Mouse (Mus musculus): ENCODE measurements at regions not wholly inside any gene's neighbourhood (a gene's known extent, or its start where the extent isn't known, plus 50 kb on each side); places are given as distances from the start of the nearest gene placed in this dataset.

DNA sequence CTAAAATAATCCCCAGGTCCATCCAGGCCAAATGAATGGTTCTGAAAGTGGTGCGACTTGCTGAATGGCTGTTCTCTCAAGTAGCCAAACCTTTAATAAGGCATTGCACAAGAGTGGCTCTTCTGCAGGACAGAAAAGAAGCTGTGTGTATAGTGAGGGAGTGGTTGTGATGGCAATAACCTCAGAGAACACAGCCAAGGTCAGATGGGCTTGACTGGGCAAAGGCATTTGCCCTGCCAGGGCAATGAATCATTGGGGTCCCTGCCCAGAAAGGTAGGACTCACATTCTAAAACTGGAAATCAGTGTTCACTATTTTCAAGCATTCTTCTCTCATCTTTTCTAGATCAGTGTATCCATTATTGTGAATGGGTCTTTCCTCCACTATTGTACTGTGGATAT lies 295.4 kb upstream of the Usp25 start:
- DNase-seq (ENCODE audit: low read depth): no peak

DNA sequence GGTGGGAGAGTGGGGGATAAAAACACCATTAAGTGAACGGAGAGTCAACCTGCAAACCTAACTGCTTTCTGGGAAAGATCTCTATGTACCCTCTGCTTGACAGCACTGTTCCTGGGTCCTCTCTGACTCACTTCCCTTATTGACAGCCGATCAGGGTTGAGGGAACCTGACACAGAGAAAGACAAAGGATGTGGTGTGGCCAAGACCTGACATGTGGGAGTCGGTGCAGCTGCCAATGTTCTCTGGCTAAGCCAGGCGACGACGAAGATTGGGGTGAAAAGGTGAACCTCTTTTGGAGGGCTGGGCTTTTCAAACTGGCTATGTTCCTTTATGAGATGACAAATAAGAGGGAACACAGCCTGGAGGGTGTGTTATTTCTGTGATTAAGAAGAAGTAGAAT lies 318.6 kb upstream of the Usp25 start:
- peak; percentile 71 for DNase-seq (ENCODE audit: low read depth)

DNA sequence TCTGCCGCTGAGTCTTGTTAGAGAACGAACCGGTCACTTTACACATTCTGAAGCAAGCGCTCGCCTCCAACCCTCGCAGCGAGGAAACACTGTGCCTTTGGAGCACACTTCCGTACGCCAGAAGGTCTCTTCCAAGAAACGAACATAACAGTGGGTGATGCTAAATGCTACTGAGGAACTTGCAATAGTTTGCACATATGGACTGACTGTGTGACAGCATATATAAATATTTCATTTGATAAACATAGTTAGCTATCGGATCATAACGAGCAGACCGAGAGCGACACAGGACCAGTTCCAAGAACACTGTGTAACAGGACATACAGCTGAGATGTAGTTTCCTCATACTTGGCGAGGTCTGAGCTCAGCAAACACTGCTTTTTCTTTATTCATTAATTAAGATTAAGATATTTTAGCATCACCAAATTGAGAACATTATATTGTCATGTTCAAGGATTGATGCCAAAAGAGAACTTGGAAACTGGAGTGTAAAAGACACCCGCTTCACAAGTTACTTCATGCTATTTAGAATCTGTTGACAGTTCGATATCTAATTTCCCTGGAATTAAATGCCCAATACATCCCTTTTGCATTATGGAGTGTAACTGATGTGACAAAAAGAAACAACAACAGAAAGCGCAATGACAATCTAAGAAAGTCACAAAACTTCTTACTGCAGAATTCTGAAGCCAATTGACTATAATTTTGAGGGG lies 314.3 kb upstream of the Nrip1 start:
- DNase-seq (ENCODE audit: low read depth): no peak

DNA sequence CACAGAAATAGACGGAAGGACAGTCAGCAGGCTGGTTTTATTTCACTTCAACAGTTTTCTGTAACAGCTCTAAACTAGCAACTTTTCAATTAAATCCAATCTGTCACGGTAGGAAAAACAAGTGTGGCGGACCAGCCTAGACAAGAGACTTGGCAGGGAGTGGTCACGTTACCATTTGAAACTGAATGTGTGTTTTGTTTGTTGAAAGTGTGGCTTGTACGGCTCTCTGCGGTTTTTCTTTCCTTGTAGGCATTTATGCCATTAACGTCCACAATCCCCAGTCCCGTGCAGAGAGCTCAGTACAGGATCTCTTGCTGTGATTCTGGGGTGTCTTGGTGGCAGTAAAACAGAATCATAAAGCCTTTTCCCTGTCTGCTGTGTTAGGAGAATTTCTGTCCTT lies 311.9 kb upstream of the Nrip1 start:
- DNase-seq (ENCODE audit: low read depth): no peak

DNA sequence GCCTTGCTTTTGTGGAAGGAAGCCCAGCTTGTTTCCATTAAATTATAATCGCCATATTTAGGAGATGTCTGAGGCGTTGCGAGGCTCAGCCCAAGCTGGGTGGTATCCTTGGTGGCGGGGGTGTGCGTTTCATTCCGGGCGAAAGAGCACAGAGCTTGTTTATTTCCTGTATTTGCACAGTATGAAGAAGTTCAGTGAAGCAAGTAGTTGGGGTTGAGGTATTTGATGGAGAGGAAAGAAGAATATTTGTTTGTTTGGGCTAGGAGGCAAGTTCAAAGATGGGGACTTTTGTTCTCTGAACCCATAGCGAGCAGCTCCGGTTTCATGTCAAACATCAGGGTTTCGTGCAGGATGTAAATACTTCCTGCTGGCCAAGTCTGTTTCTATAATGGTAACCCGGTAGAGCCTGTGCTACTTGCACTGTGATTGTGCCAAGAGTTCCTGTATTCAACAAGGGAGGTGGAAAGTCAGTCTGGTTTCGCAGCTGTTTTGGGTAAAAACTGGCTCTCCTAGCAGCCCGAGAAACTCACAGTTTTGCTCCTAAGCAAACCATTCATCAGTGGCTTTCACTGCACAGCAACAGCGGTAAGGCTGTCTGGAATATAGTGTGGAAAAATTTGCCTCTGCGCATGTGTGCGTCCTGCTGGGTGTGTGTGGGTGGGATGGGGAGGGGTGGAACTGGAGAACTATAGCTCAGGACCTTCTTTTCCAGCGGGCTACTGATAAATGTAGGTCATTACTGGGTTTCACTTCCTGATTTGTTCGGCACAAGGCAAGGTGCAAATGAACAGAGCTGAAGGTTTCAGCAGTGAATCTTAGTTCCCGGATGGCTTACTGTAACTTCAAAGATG lies 306.7 kb upstream of the Nrip1 start:
- DNase-seq (ENCODE audit: low read depth): peak; percentile 50

DNA sequence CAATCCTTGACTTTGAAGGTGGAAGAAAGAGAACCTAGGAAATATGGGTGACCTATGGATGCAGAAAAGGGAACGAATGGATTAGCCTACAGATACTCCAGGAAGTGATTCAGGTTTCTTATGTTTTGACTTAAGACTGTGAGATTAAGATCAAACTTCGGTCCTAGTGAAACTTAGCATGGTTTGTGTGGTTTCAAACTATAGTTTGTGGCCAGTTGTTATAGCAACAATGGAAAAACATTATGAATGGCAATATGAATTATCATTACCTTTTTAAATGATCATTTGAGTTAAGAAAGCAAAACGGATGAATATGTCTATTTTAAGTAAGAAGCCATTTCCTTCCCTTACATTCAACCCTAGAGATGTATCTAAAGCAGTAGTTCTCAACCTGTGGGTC lies 305.3 kb upstream of the Nrip1 start:
- peak; percentile 64 for DNase-seq (ENCODE audit: low read depth)

DNA sequence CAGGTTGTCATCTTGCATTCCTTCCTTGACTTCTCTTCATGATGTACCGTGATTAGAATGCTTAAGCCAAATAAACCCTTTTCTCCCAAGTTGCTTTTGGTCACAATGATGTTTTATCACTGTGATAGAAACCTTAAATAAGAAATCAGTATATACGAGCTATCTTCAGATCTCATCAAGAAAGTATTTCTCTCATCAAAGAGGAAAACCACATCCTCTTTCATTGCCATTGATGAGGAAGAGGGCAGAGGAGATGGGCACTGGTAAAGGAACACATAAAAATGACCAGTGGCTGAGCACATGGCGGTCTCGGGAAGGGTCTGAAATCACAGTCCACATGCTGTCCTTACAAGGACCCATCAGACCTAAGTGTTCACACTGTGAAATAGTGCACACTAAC lies 296.2 kb upstream of the Nrip1 start:
- no peak for DNase-seq (ENCODE audit: low read depth)

DNA sequence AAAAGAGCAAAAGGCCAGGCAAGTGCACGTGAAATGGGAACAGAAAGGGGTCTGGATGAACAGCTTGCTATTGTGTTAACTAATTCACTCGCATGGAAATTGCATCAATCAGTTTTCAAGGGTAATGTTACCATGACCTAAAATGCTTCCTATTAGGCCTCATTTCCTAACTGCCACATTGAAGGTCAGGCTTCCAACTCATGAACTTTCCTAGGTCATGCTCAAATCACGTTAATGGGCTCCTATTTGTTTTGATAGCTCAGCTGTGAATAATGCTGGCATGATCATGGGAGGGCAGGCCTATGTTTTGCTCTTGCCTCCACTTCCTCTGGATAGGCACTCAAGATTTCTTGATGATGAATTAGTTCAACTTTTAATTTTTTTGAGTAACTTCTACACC lies 293.4 kb upstream of the Nrip1 start:
- DNase-seq (ENCODE audit: low read depth): no peak

DNA sequence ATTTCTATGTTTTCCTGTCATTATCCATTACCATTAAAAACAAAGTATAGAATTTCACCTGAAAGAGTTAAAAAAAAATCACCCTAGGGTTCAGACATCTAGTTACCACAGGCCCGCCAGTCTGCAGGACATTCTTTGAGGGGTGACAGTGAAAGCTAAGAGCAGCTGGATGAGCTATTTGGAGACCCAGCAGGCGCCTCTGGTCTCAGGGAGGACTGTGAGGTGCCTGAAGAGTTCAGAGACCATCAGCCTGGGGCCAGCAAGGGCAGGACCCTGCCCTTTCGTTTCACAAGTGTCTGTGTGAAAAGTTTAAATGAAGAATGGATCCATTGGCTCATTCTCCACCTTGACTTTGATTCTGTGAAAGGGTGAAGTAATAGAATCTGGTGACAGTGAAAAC lies 281.5 kb upstream of the Nrip1 start:
- DNase-seq (ENCODE audit: low read depth): no peak

DNA sequence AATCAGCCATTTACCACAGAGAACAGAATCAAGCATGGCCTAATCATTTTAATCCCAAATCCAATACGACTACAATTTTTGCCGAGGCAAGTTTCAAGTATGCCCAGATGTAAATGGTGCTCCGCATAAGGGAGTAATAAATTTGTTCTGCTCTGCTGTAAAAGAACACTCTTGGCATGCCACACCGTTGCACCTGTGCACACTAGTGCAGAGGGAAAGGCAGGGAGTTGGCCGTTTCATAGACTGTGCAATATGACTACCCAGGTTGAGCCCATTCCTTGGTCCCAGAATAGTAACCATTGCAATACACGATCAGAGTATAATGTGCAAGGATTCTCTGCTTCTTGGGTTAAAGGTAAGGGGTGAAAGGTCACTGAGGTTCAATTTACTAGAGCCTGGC lies 270.7 kb upstream of the Nrip1 start:
- no peak for DNase-seq (ENCODE audit: low read depth)

DNA sequence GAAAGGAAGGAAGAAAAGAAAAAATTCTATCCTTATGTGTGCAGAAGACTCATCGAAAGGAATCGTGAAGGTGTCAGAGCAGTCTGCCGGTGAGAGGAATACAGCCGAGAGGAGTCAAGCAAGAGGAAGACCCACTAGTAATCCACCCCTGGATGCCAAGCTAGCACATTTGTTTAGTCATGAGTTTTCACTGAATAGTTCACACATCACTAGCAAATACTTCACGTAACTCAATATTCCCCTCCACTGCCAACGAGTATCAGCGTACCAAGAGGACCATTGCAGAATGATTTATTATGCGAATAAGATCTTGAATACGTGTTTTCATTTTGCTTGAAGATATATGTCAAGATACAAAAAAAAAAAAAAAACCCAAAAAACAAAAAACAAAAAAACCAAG lies 270.2 kb upstream of the Nrip1 start:
- no peak for DNase-seq (ENCODE audit: low read depth)

DNA sequence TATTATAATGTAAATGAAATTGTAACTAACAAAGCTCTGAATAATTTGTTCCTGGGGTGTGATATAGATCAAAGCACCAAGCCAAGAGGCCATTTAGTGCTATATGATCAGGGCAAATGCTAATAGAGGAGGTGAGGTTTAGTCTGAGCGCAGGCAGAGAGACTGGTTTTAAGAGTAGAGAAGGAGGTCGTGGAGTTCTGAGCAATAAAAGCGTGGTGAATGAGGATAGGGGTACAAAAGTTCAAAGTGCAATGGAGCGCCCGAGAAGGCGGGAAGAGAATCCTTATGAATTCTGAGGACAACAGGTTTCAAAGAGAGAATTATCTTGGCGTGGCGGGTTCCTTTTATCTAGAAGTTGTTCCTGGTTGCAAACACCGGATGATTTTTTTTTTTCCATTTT lies 261.5 kb upstream of the Nrip1 start:
- DNase-seq (ENCODE audit: low read depth): no peak

DNA sequence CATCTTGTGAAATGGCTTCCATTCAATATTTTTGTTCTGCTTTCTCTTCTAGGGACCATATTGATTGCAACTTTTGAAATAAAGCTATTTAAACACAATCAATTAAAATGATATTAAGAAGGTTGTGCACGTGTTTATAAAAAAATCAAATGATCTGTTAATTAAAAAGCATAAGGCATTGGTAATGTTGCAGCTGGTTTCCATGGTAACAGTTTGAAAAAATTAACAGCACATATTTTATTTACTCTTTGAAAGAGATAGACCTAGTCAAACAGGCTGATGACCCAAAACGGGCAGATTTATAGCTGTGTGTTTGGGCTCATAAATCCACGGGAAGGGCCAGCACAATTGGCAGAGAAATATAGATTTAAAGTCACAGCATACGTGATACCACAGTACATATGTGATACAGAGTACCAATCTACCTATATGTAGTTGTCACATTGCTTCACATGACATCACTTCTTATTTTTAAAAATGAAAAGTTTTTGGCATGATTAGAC lies 260.6 kb upstream of the Nrip1 start:
- peak; percentile 28 for DNase-seq (ENCODE audit: low read depth)

DNA sequence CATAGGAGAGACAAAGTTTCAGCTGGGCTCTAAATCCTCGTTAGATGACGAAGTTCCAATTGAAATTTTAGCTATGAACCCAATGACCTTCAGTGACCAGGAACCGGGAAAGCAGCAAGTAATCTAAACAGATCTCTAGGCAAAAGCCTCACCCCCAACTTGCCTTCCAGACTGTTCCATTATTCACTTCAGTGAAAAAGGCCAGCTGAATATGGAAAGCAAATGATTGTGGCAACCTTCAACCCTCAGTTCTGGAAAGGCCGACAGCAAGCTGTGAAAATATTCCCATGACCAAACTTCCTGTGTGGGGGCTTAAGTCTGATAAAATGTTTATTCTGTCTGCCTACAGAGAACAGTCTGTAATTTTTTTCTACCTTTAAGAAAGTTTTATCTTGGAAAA lies 252.5 kb upstream of the Nrip1 start:
- DNase-seq (ENCODE audit: low read depth): no peak

DNA sequence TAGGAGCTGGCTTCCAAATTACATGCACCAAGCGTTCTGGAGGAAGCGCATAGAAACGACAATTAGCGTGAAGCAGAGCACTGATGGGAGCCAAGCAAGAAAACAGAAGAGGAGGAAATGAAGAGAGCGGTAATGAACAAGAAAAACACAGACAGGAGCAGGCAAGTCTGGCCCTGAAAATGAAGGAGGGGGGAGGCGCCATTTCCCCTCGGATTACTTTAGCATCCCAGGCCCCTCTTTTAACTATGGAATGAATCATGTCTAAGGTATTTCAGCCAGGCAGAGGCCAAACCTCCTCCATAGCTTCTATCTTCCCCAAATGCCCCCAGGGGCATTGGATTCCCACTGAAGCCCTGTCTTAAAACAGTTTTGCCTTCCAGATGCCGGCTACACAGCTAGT lies 248.1 kb upstream of the Nrip1 start:
- DNase-seq (ENCODE audit: low read depth): no peak

DNA sequence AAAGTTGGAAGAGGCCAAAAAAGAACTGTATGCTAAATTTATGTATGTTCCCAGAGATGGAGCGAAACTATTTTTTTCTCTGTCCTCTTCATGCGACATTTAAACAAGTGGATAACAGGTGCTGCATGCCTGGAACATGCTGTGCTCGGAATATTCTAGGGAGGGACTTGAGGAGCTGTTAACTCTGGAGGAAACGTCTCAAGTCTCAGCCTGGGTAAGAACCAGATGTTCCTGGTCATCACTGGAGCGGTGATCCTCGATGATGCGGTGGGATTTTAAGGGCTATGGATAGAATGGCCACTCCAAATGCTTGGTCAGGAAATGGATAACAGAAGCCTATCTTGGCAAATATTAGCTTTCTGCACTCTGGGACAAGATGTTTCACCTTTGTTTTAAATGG lies 244.7 kb upstream of the Nrip1 start:
- DNase-seq (ENCODE audit: low read depth): no peak

DNA sequence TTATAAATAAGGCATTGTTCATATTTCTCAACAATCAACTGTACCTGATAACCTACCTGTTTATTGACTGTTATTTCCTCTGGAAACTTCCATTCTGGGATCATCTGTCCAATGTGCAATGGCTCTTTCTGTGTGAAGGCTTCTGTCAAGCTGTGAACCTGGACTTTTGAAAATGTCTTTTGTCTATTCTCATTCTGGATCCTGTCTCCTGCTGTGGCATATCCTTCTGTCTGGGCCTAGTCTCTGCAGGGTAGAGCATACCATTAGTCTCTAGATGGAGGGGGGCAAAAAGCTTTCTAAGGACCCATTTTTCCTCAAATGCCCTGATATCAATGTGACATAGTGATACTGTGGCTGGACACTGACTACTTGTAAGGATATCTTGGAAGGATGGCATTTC lies 237.4 kb upstream of the Nrip1 start:
- DNase-seq (ENCODE audit: low read depth): no peak

DNA sequence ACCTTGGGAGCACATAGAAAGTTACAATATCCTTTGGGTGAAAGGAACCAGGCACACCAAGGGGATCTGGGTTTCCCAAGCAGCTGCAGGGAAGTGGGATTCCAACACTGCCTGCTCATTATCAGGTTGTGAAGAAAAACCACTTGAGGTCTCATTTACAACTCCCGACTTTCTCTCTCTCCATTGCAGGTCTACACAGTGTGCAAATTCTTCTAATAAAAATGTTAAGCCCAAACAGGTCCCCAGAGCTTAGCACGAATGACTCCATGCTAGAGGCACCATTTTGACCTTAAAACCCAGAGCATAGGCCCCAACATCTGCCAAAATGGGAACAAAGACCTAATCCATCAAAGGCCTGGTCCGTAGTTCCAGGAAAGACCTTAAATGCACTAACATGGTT lies 231.3 kb upstream of the Nrip1 start:
- DNase-seq (ENCODE audit: low read depth): no peak

DNA sequence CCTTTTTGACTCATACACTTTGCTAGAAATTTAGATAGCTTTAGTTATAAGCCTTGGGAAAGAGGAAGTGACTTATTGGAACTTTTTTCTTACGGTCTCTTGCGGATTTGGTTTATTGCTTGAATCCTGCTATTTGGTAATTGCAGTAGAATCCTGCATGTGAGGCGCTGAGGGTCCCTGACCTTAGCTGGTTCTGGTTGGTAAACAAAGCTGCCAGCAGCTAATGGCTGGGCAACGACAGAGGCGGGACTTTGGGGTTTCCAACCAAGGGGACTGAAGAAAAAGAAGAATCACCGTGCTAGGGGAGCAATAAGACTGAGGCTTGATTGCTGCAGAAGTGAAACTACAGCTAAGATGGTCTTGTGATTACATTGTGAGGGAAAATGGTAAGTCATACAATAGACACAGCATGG lies 230.2 kb upstream of the Nrip1 start:
- peak; percentile 39 for DNase-seq (ENCODE audit: low read depth)

DNA sequence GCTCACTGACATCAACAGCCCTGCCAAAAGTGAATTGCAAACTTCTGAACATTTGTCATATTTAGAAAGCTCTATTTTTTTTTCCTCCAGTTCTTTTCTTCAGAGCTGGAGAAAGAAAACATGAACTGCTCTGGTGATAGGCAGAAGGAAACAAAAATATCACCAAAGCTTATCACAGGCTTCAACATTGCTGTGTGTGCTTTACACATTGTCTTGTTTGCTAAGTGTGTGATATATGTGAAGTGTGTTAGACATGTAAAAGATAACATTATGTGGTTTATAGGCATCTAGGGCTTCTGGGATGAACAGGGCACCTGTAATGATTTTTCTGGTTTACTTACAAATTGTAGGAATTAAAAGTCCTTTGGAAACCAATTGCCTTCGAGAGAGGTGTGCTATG lies 229.8 kb upstream of the Nrip1 start:
- DNase-seq (ENCODE audit: low read depth): no peak

DNA sequence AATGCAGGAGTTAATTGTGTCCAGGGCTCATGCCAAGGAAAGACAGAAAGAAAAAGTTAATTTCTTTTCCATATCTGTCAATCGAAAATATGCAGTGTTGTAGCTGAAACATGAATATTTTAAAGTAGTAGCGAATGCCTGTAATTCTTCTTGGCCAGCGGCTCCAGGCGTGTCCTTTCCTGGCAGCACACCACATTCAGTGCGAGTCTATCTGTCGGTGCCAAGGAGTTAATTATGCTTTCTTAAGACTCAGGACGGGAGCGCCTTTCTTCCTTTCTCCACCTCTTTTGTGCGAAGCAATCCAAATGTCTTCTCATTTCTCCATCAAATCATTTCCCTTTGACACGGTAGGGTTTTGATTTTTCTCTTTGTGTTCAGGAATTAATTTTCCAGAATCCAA lies 226.5 kb upstream of the Nrip1 start:
- no peak for DNase-seq (ENCODE audit: low read depth)

DNA sequence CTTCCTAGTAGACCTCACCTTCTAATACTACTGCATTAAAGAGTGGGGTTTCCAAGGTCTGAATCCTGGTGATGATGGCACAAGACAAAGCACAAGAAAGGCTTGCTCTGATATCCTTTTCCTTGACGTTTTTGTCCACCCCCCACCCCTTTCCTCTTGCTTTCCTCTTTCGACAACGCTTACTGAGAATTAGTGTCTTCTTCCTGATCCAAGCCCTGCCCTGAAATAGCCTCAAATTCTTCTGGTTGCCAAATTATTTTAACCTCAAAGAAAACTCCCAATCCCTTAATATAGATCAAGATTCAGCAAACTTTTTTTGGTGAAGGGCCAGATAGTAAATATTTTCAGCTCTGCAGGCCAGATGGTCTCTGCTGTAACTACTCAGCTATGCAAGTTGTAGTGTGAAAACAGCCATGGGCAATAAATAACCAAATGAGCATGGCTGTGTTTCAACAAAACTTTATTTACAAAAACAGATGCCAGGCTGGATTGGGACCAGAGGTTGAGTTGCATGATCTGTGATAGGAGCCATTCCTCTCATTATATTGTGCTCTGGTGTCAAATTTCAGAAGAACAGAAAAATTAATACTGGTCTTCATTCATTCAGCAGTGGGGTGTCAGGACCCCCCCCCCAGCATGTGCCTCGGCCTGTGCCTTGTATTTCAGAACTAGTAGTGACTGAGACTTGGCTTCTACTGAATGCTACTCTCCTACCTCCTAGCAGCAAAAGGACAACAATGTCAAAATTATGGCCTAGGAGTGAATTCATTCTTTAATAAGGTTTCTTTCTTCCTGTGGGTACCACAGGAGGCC lies 218.5 kb upstream of the Nrip1 start:
- no peak for DNase-seq (ENCODE audit: low read depth)

DNA sequence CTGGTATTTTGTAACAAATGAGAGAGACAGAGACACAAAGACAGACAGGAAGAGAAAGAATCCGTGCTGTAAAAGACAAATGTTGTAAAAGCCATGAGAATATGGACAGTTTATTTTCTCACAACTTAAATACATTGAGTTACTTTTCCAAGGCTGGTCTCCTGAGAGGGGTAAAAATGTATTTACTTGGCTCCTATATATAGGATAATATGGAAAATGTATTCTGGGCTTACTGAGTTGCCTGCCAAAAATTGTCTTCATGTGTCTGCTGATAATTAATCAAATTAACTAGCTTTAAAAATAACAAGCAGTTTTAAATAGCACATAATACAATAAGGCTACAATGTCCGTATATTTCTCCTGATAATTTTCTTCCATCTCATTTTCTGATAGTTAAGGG lies 216.2 kb upstream of the Nrip1 start:
- no peak for DNase-seq (ENCODE audit: low read depth)
